Mouse (Mus musculus): ENCODE results near the gene Gm37240. TPM values are rescaled to one million over a fixed set of nuclear protein-coding genes. Genes with fewer than 3 reads are reported as not detected.

Gene Gm37240
- total RNA-seq, 2 experiments from 2014 or later = 35.3 to 39.6 TPM

- no peak for DNase-seq
Measured at GRCm38 (mm10) chr3:84949387-84949786, 937.9 kb downstream of the Gm37240 start.

- DNase-seq = no peak
Measured at GRCm38 (mm10) chr3:84946381-84946780, 940.9 kb downstream of the Gm37240 start.

GRCm38 (mm10) chr3:84944933-84945332 lies 942.4 kb downstream of the Gm37240 start:
- no peak for DNase-seq

GRCm38 (mm10) chr3:84937360-84938355 lies 949.7 kb downstream of the Gm37240 start:
- no peak for DNase-seq

- DNase-seq = no peak
Measured at GRCm38 (mm10) chr3:84936956-84937355, 950.4 kb downstream of the Gm37240 start.

GRCm38 (mm10) chr3:84936252-84936651 lies 951.1 kb downstream of the Gm37240 start:
- no peak for DNase-seq

GRCm38 (mm10) chr3:84935729-84936128 lies 951.6 kb downstream of the Gm37240 start:
- no peak for DNase-seq

GRCm38 (mm10) chr3:84930683-84931082 lies 956.6 kb downstream of the Gm37240 start:
- DNase-seq = no peak

GRCm38 (mm10) chr3:84929171-84929570 lies 958.1 kb downstream of the Gm37240 start:
- no peak for DNase-seq

- DNase-seq = no peak
Measured at GRCm38 (mm10) chr3:84927901-84928300, 959.4 kb downstream of the Gm37240 start.

- no peak for DNase-seq
Measured at GRCm38 (mm10) chr3:84927168-84927794, 960.0 kb downstream of the Gm37240 start.

GRCm38 (mm10) chr3:84926140-84926539 lies 961.2 kb downstream of the Gm37240 start:
- DNase-seq = no peak

- DNase-seq = no peak
Measured at GRCm38 (mm10) chr3:84925229-84925628, 962.1 kb downstream of the Gm37240 start.

- no peak for DNase-seq
Measured at GRCm38 (mm10) chr3:84923670-84924069, 963.6 kb downstream of the Gm37240 start.

- no peak for DNase-seq
Measured at GRCm38 (mm10) chr3:84923256-84923655, 964.1 kb downstream of the Gm37240 start.

- DNase-seq = no peak
Measured at GRCm38 (mm10) chr3:84921704-84922420, 965.5 kb downstream of the Gm37240 start.

- no peak for DNase-seq
Measured at GRCm38 (mm10) chr3:84917903-84918679, 969.2 kb downstream of the Gm37240 start.

- no peak for DNase-seq
Measured at GRCm38 (mm10) chr3:84914284-84914683, 973.0 kb downstream of the Gm37240 start.

- no peak for DNase-seq
Measured at GRCm38 (mm10) chr3:84906528-84906927, 980.8 kb downstream of the Gm37240 start.

- no peak for DNase-seq
Measured at GRCm38 (mm10) chr3:84897952-84898351, 989.4 kb downstream of the Gm37240 start.

GRCm38 (mm10) chr3:84890983-84891382 lies 996.3 kb downstream of the Gm37240 start:
- DNase-seq = no peak

- DNase-seq = no peak
Measured at GRCm38 (mm10) chr3:84889648-84890047, 997.7 kb downstream of the Gm37240 start.

Measured in gastrocnemius, postnatal 25 days (tissue).